ENCODE assay signal across 24 mouse cellular contexts in the genomic region with DNA sequence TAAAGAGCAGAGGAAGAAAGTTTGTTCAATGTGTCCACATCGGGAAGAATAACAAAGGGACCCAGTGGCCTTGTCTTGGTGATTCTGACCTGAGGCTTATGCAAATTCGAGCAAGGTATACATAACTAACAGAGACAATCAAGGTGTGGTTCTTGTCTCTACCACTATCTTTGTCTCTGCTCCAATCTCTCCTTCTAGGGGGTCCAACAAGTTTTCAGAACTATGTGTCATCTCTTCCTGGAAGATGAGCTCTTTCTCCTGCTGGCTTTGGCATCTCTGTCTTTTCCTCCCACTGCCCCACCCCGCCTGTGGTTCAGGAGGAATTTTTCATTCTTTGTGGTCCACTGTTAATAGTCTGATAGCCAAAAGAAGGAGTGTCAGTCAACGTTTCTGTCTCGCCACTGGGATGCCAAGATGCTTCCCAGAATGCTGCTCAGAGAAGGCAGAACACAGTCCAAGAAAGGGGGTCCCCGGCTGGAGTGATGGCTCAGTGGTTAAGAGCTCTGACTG. TPM values are rescaled to one million over a fixed set of nuclear protein-coding genes. Genes with fewer than 3 reads are reported as not detected.
"Had no signal": no experiment of that assay in that cellular context is flagged by ENCODE, and none has a peak within 500 bp of the region (broad histone marks: within the 10 kb centered on the region; RNA-seq: fewer than 3 reads in every experiment).

No protein-coding gene starts in this region.

- H3K9ac ChIP-seq: kidney, embryonic 15.5 days; liver, embryonic 13.5 days; midbrain, embryonic 15.5 days; neural tube, embryonic 13.5 days had no signal

- H3K27ac ChIP-seq: kidney, embryonic 15.5 days; left cerebral cortex, adult 2 months; liver, embryonic 13.5 days; midbrain, embryonic 15.5 days; neural tube, embryonic 13.5 days; stomach, postnatal 0 days had no signal

- H3K9me3 ChIP-seq: kidney, embryonic 15.5 days; liver, embryonic 13.5 days; midbrain, embryonic 15.5 days; neural tube, embryonic 13.5 days had no signal

- H3K36me3 ChIP-seq: kidney, embryonic 15.5 days; liver, embryonic 13.5 days; midbrain, embryonic 15.5 days; neural tube, embryonic 13.5 days had no signal

- DNase-seq: kidney, adult 2 months; kidney, postnatal 10 days; kidney, postnatal 36 days; liver, embryonic 13.5 days; lung, adult 2 months; lung, postnatal 14 days; lung, postnatal 4 days; thymus, adult 2 months; thymus, postnatal 14 days; thymus, postnatal 4 days had no signal

- ATAC-seq: midbrain, embryonic 15.5 days had no signal

- H3K4me3 ChIP-seq: kidney, embryonic 15.5 days; left cerebral cortex, adult 2 months; liver, embryonic 13.5 days; midbrain, embryonic 15.5 days; neural tube, embryonic 13.5 days had no signal

- H3K4me2 ChIP-seq: kidney, embryonic 15.5 days; liver, embryonic 13.5 days; midbrain, embryonic 11.5 days; midbrain, embryonic 15.5 days; neural tube, embryonic 13.5 days had no signal

- H3K27me3 ChIP-seq: kidney, embryonic 15.5 days; liver, embryonic 13.5 days; midbrain, embryonic 15.5 days; neural tube, embryonic 13.5 days had no signal

- H3K4me1 ChIP-seq: kidney, embryonic 15.5 days; liver, embryonic 13.5 days; midbrain, embryonic 15.5 days; neural tube, embryonic 13.5 days had no signal

RNA-seq across cellular contexts. Expression of a gene that starts 19.0 kb away (rescaled TPM):
- polyA plus RNA-seq: limb, embryonic 11.5 days; liver, embryonic 13.5 days; liver, embryonic 16.5 days; lung, adult 2 months; small intestine, adult 2 months; spleen, adult 2 months had no signal

RNA-seq across cellular contexts. Expression of a gene that starts 28.2 kb away (rescaled TPM):
- polyA plus RNA-seq: kidney, embryonic 15.5 days; limb, embryonic 11.5 days; limb, embryonic 14.5 days; liver, adult 2 months; liver, embryonic 13.5 days; liver, embryonic 16.5 days; lung, embryonic 16.5 days; midbrain, embryonic 11.5 days; midbrain, embryonic 15.5 days; neural tube, embryonic 13.5 days; small intestine, adult 2 months; stomach, embryonic 14.5 days; stomach, postnatal 0 days had no signal
